ENCODE assay signal across 18 mouse cellular contexts in the genomic region with DNA sequence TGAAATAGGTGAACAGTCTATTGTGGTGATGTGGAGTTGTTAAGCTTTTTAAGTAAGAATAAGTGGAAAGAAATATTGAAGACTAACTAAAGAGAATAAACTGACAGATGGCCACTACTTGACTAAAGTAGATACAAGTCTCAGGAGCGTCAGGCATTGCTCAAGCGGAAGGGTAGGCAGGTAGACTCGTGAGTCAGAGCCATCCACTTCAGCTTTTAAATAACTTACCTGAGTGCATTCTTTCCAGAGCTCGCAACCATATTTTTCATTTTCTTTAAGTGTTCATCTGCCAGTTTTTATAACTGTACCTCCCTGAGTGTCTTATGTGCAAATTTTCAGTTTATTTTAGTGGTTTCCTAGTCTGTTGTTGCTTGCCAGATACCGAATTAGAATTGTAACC.
A peak's percentile ranks its signal among the peaks of the same experiment; 100 is the strongest.
DNase-seq lines count a peak whose midpoint lies in the region; ATAC-seq and TF ChIP-seq lines count a peak whose summit lies in the region.
"Had no signal": no experiment of that assay in that cellular context is flagged by ENCODE, and none has a peak within 500 bp of the region (broad histone marks: within the 10 kb centered on the region; RNA-seq: fewer than 3 reads in every experiment).

No protein-coding gene starts in this region.

- peak; percentile 65 for DNase-seq in lung, postnatal 0 days (ENCODE audit: low spot score)
- no peak for DNase-seq in lung, postnatal 36 days
- DNase-seq: adrenal gland, adult 2 months; adrenal gland, adult 8-10 months; adrenal gland, postnatal 10 days; adrenal gland, postnatal 14 days; adrenal gland, postnatal 25 days; adrenal gland, postnatal 36 days; B cell, adult 2 months; cerebellum, adult 11 months; cerebellum, adult 11-12 months; cerebellum, adult 18-20 months; cerebellum, adult 2 months had no signal

- H3K27ac ChIP-seq in lung, postnatal 0 days (ENCODE audit: low read length): no peak overlapping the region

- H3K9me3 ChIP-seq in lung, postnatal 0 days (ENCODE audit: low read length): no peaks in the 10 kb centered on the region
- H3K9me3 ChIP-seq: G1E had no signal

- H3K4me3 ChIP-seq in lung, postnatal 0 days (ENCODE audit: low read depth, low read length): no peak overlapping the region

- 0 out of 2 replicates have a peak, but pooled peaks have one; percentile 13 for TF ChIP-seq EP300 in lung, postnatal 0 days (IDR thresholded peaks at IDR 0.05)

- 71% methylated on average over 5 of the region's 5 CpGs for WGBS in lung, postnatal 0 days

- no peaks in the 10 kb centered on the region for H3K27me3 ChIP-seq in lung, postnatal 0 days (replicated peaks; ENCODE audit: insufficient read depth, low read length)
- H3K27me3 ChIP-seq: CH12.LX, Patski had no signal

- no peak overlapping the region for H3K4me2 ChIP-seq in lung, postnatal 0 days (replicated peaks; ENCODE audit: low read depth, low read length)

- H3K4me1 ChIP-seq in lung, postnatal 0 days (ENCODE audit: insufficient read depth, low read depth, low read length): no peaks in the 10 kb centered on the region

- H3K9ac ChIP-seq in lung, postnatal 0 days (replicated peaks; ENCODE audit: low read depth): no peak overlapping the region

- H3K36me3 ChIP-seq in lung, postnatal 0 days (ENCODE audit: insufficient read depth, low read length): no peaks in the 10 kb centered on the region

- peak; percentile 54; the same call in 1 of the 2 replicates for ATAC-seq in lung, postnatal 0 days
- ATAC-seq: activated CD4-positive, CD25-positive, alpha-beta regulatory T cell, adult 4 months; CD4-positive, CD25-positive, alpha-beta regulatory T cell, adult 4 months; Patski had no signal

- TF ChIP-seq CTCF in lung, postnatal 0 days (IDR thresholded peaks at IDR 0.05): no peak
